Mouse (Mus musculus): ENCODE measurements around the gene Coq8b. TPM values are rescaled to one million over a fixed set of nuclear protein-coding genes. Genes with fewer than 3 reads are reported as not detected.

Coq8b gene
- total RNA-seq, 2 experiments from 2014 or later, result 2.5 to 3.1 TPM

DNA sequence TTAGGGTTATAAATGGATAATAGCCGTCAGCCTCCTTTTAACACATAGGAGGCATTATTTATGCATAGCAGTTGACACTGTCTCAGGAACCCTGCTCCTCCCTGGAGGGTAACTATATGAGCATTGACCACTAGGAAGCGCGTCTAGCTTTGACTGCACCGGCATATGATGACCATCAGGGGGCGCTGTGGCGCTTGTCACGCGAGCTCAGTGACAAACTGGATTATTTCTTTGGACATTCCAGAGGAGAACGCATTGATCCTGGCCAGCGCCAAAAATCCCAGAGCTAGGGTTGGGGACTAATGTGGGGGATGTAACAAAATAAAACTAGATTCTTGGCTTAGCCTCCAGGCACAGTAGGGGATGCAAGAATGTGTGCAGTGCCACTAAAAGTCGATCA, 69.3 kb downstream of the Coq8b start:
- intact Hi-C loops (cut with DNase I), result loop anchor here (1.0 kb wide), 1 partner anchor 27 kb away; no protein-coding TSS in a partner anchor
- peak; percentile 68 to 71 for DNase-seq

DNA sequence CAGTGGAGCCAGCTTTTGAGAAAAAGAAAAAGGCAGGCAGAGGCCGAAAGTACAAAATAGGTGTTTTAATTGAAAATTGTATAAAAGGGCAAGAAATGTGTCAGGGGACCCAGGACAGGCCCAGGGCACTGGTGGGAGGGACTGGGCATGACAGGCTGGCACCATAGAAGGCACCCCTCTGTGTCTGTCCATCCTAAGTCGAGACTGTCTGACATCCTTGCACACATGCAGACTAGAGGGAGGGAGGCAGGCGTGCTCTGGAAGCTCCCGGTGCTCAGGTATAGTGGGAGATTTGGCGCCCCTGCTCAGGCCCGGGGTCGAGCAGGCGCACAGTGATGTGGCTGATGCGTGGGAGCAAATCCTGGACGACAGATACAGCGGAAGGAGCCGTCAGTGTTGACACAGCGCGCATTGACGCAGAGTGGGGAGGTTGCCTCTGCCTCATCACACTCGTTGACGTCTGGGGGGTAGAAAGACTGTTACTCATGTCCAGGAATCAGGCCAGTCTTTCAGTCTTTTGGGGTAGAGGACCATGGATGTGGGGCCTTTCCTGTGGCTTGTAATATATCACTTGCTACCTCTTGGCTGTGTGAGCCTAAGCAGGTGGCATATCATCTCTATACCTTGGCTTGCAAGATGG, 72.4 kb downstream of the Coq8b start:
- DNase-seq, result no peak
- intact Hi-C loops (cut with DNase I), result no loop called here

DNA sequence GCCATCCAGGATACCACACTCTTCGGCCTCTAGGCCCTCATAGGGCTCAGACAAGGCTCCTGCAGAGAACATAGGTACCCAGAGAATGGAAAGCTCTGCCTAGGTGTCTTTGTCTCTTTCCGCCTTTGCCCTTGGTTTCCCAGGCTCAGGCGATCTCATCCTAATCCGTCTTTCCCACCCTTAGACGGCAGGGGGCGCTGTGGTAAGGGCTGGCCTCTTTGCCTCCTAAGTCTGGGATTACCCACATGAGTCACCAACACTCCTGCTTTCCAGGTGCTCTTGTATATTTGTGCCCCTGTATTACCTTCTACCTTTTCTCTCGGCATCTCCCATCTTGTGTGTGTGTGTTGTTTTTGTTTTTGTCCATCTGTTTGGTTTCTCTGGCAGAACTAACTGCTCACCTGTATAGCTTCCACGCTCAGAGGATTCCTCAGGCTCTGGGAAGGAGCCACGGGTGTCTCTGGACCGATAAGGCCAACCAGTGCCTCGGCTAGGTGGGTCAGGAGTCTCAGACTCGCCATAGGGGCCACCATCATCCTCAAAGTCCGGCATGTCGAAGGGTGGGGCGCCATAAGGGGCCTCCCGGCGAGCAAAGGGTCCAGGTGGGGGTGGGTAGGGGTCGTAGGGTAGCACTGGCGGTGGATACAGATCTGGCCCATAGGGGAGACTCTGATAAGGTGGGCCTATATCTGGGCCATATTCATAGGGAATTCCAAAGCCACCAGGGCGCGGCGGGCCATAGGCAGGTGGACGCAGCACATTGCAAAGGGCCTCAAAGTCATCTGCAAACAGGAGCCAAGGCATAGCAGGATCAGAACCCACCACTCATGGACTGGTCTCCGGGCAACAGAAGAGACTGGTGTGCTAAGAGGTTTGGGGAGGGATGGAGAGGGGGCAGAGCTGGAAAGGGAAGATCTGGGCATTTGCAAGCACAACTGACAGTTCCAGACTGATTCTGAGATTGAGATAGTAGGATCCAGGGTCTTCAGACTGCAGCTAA, 73.6 kb downstream of the Coq8b start:
- intact Hi-C loops (cut with DNase I), result no loop called here

DNA sequence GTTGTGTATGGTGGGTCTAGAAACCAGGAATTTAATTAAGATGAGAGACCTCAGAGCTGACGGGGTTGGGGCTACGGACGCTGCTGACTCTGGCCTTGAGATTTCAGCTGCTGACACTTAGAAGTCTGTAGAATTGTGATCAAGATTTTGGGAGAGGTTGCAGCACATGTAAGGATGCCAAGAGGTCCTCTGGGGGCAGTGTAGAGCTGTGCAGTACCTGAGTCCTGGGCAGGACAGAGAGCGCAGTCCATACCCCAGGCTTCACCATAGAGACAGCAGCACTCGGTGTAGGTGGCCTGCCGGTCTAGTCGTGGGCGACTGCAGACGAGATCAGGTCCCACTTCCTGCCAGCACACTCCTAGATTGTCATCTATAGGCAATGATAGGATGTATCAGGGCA, 74.7 kb downstream of the Coq8b start:
- DNase-seq, result no peak
- intact Hi-C loops (cut with DNase I), result no loop called here

More for the DNA sequence above, 73.6 kb downstream of the Coq8b start:
- peak in 1 of 2 experiments; percentile 51 for DNase-seq

Small RNAs within 50 kb of the gene (microRNA-seq; reads per million reads assigned to microRNA genes)
- 0 reads per million in 2 experiments for gene Mir1191

Other genes with a start within 250 kb of the Coq8b start
- gene Cyp2a12, start 203.9 kb upstream of the Coq8b start, total RNA-seq (2021), result not detected
- gene Cyp2f2, start 113.1 kb upstream of the Coq8b start, total RNA-seq (2021), result under 1 TPM; 0.67 to 0.89 TPM
- not detected for gene Cyp2t4, start 79.3 kb upstream of the Coq8b start, total RNA-seq (2021)
- gene Egln2, start 66.2 kb upstream of the Coq8b start, total RNA-seq (2021), result 100 to 1,000 TPM in 1 of 2 experiments, 10 to 100 TPM in 1; 99.1 to 112 TPM
- gene Rab4b, start 54.1 kb upstream of the Coq8b start, total RNA-seq (2021), result 1 to 10 TPM; 8.5 to 9.3 TPM
- gene Gm21983, start 51.9 kb upstream of the Coq8b start, total RNA-seq (2021), result not detected
- under 1 TPM; 0.57 to 0.69 TPM for gene Mia, start 51.9 kb upstream of the Coq8b start, total RNA-seq (2021)
- gene BC024978, start 37.2 kb upstream of the Coq8b start, total RNA-seq (2021), result 10 to 100 TPM; 11.6 to 18.1 TPM
- 10 to 100 TPM; 29.9 to 32.9 TPM for gene Snrpa, start 36.8 kb upstream of the Coq8b start, total RNA-seq (2021)
- gene Itpkc, start 4.4 kb upstream of the Coq8b start, total RNA-seq (2021), result 1 to 10 TPM; 3.3 to 3.6 TPM
- gene Numbl, start 25.4 kb downstream of the Coq8b start, total RNA-seq (2021), result 1 to 10 TPM; 4.4 TPM
- 10 to 100 TPM; 62.1 to 65.3 TPM for gene Ltbp4, start 104.7 kb downstream of the Coq8b start, total RNA-seq (2021)
- gene Shkbp1, start 123.0 kb downstream of the Coq8b start, total RNA-seq (2021), result 1 to 10 TPM; 1.7 to 2.1 TPM
- gene Gm20479, start 124.4 kb downstream of the Coq8b start, total RNA-seq (2021), result not detected
- gene Sptbn4, start 214.7 kb downstream of the Coq8b start, total RNA-seq (2021), result under 1 TPM in 1 of 2 experiments, not detected in 1; 0.03 TPM
- 10 to 100 TPM; 10.9 to 12.7 TPM for gene Blvrb, start 215.0 kb downstream of the Coq8b start, total RNA-seq (2021)
- gene Sertad3, start 240.7 kb downstream of the Coq8b start, total RNA-seq (2021), result 1 to 10 TPM; 4.5 to 5.3 TPM

All from gastrocnemius, postnatal 36 days (tissue).